Mouse (Mus musculus) bone marrow macrophage, adult 2 months (primary cell): Measurements from ENCODE around the gene Mink1.

Experiments
- CTCF ChIP-seq: IDR thresholded peaks from 2 replicates; pipeline ENCODE4 v1.5.1; 2012; ENCODE audit warnings: low read depth, mild to moderate bottlenecking, low read length, moderate library complexity
- POLR2A ChIP-seq: IDR thresholded peaks from 2 replicates; pipeline ENCODE4 v1.6.1; 2012; ENCODE audit warnings: mild to moderate bottlenecking, low read depth, low read length, borderline replicate concordance

GRCm38 (mm10) chr11:70648512-70648911 lies 85.8 kb downstream of the Mink1 start:
- TF ChIP-seq POLR2A (no peak), CTCF (no peak)
